Mouse (Mus musculus) left cerebral cortex, adult 9 months (tissue): ENCODE measurements around the gene Ctps2.
"Not testable (repeated sequence)": the region's sequence is repeated elsewhere in the genome, so short reads cannot be mapped to it uniquely, and the experiment has no call there.

Experiments
- DNase-seq, 2 experiments: peaks; one replicate each; pipeline ENCODE4 v3.0.0; 2022; ENCODE audit warnings: low spot score in 2 of 2

Gene Ctps2

GRCm38 (mm10) chrX:162900938-162901337 is at the start of gene Ctps2:
Ctps2 (plus strand) TSS chrX:162901238.
- no peak for DNase-seq

GRCm38 (mm10) chrX:162868294-162868965 is 32.6 kb upstream of the Ctps2 start:
- DNase-seq, result no peak

- DNase-seq, result no peak
Observed at GRCm38 (mm10) chrX:162871734-162872517, 29.1 kb upstream of the Ctps2 start.

- DNase-seq, result no peak
Observed at GRCm38 (mm10) chrX:162873761-162874160, 27.3 kb upstream of the Ctps2 start.

- DNase-seq, result no peak
Observed at GRCm38 (mm10) chrX:162878236-162878635, 22.8 kb upstream of the Ctps2 start.

- peak; percentile 35 to 62 for DNase-seq
Observed at GRCm38 (mm10) chrX:162887931-162888511, 13.0 kb upstream of the Ctps2 start, which contains the start of gene Syap1. Syap1 (minus strand) TSS chrX:162888447.

- DNase-seq, result not testable (repeated sequence)
Observed at GRCm38 (mm10) chrX:162888575-162889223, 12.3 kb upstream of the Ctps2 start.

GRCm38 (mm10) chrX:162901371-162902039 is 467 bp downstream of the Ctps2 start:
- peak in 1 of 2 experiments; percentile 18 for DNase-seq

- DNase-seq, result peak in 1 of 2 experiments; percentile 46
Observed at GRCm38 (mm10) chrX:162902040-162902734, 1.1 kb downstream of the Ctps2 start.

GRCm38 (mm10) chrX:162907554-162907953 is 6.5 kb downstream of the Ctps2 start:
- DNase-seq, result no peak

GRCm38 (mm10) chrX:162913651-162914050 is 12.6 kb downstream of the Ctps2 start:
- no peak for DNase-seq

- DNase-seq, result peak in 1 of 2 experiments; percentile 64
Observed at GRCm38 (mm10) chrX:162915697-162916096, 14.7 kb downstream of the Ctps2 start.

- no peak for DNase-seq
Observed at GRCm38 (mm10) chrX:162921487-162922125, 20.6 kb downstream of the Ctps2 start.

- no peak for DNase-seq
Observed at GRCm38 (mm10) chrX:162931467-162931866, 30.4 kb downstream of the Ctps2 start.

GRCm38 (mm10) chrX:162942027-162942426 is 41.0 kb downstream of the Ctps2 start:
- DNase-seq, result no peak

- peak in 1 of 2 experiments; percentile 60 for DNase-seq
Observed at GRCm38 (mm10) chrX:162949811-162950439, 48.9 kb downstream of the Ctps2 start.

GRCm38 (mm10) chrX:162957921-162958320 is 56.9 kb downstream of the Ctps2 start:
- no peak for DNase-seq

- no peak for DNase-seq
Observed at GRCm38 (mm10) chrX:162963840-162964239, 62.8 kb downstream of the Ctps2 start.

- DNase-seq, result no peak
Observed at GRCm38 (mm10) chrX:162964383-162964782, 63.3 kb downstream of the Ctps2 start, which contains the start of gene S100g. S100g (minus strand) TSS chrX:162964599.

- no peak for DNase-seq
Observed at GRCm38 (mm10) chrX:162967456-162967855, 66.4 kb downstream of the Ctps2 start.
